Mouse (Mus musculus): ENCODE measurements at regions not wholly inside any gene's neighbourhood (a gene's known extent, or its start where the extent isn't known, plus 50 kb on each side); places are given as distances from the start of the nearest gene placed in this dataset.

DNA sequence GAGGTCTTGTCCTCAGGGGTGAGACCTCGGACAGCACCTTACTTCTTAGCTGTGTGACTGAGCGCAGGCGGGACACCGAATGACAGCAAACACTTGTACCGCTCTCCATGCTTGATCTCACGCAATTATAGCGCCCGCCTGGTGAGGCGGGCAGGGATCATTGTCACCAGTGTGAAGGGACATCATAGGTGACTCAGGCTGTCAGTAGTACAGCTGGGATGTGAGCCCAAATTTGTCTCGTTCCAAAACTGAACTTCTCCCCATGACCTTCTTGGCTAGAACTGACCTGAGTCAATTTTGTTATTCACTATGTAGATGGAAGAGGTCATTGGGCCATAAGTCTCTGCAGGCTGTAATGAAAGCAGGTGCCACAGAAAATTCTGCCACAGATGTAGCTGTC lies 104.1 kb upstream of the Rad23b start:
- H3K9ac ChIP-seq (replicated peaks) = no peak overlapping the region
- H3K4me3 ChIP-seq (ENCODE audit: insufficient read depth in 1 of 2, low read depth in 2 of 2, low read length in 2 of 2) = no peak overlapping the region
- TF ChIP-seq CTCF (IDR thresholded peaks at IDR 0.05; ENCODE audit: low read depth) (no peak), EP300 (IDR thresholded peaks at IDR 0.05; ENCODE audit: low read depth) (no peak)
- H3K36me3 ChIP-seq (replicated peaks; ENCODE audit: control insufficient read depth, insufficient read depth, low read depth) = no peaks in the 10 kb centered on the region
- H3K4me2 ChIP-seq (ENCODE audit: low read depth) = no peak overlapping the region
- no peak for ATAC-seq (ENCODE audit: insufficient read depth)
- H3K27me3 ChIP-seq (ENCODE audit: control insufficient read depth, insufficient read depth, low read length) = no peaks in the 10 kb centered on the region
- WGBS (ENCODE audit: insufficient replicate concordance) = 64% methylated on average over 10 of the region's 10 CpGs
- DNase-seq (ENCODE audit: low read depth in 3 of 3, low spot score in 3 of 3) = no peak
- no peak overlapping the region for H3K27ac ChIP-seq
- no peaks in the 10 kb centered on the region for H3K4me1 ChIP-seq (replicated peaks; ENCODE audit: control insufficient read depth in 2 of 2, insufficient read depth in 2 of 2, low read length in 1 of 2)
- no peaks in the 10 kb centered on the region for H3K9me3 ChIP-seq (ENCODE audit: control insufficient read depth, low read length)

GRCm38 (mm10) chr4:55250334-55250733 lies 99.5 kb upstream of the Rad23b start:
- no peak overlapping the region for H3K4me2 ChIP-seq (ENCODE audit: low read depth)
- no peak overlapping the region for H3K4me3 ChIP-seq (ENCODE audit: insufficient read depth in 1 of 2, low read depth in 2 of 2, low read length in 2 of 2)
- DNase-seq (ENCODE audit: low read depth in 3 of 3, low spot score in 3 of 3) = no peak
- no peaks in the 10 kb centered on the region for H3K36me3 ChIP-seq (replicated peaks; ENCODE audit: control insufficient read depth, insufficient read depth, low read depth)
- WGBS (ENCODE audit: insufficient replicate concordance) = 20% methylated on average over 3 of the region's 3 CpGs
- no peak overlapping the region for H3K27ac ChIP-seq
- H3K9ac ChIP-seq (replicated peaks) = no peak overlapping the region
- TF ChIP-seq CTCF (IDR thresholded peaks at IDR 0.05; ENCODE audit: low read depth) = no peak
- TF ChIP-seq EP300 (IDR thresholded peaks at IDR 0.05; ENCODE audit: low read depth) = no peak
- no peaks in the 10 kb centered on the region for H3K4me1 ChIP-seq (replicated peaks; ENCODE audit: control insufficient read depth in 2 of 2, insufficient read depth in 2 of 2, low read length in 1 of 2)
- no peak for ATAC-seq (ENCODE audit: insufficient read depth)
- no peaks in the 10 kb centered on the region for H3K27me3 ChIP-seq (ENCODE audit: control insufficient read depth, insufficient read depth, low read length)
- no peaks in the 10 kb centered on the region for H3K9me3 ChIP-seq (ENCODE audit: control insufficient read depth, low read length)

- Histone ChIP-seq H3K9ac (replicated peaks) (no peak overlapping the region), H3K4me1 (replicated peaks; ENCODE audit: control insufficient read depth in 2 of 2, insufficient read depth in 2 of 2, low read length in 1 of 2) (no peaks in the 10 kb centered on the region), H3K27me3 (ENCODE audit: control insufficient read depth, insufficient read depth, low read length) (no peaks in the 10 kb centered on the region), H3K9me3 (ENCODE audit: control insufficient read depth, low read length) (no peaks in the 10 kb centered on the region), H3K36me3 (replicated peaks; ENCODE audit: control insufficient read depth, insufficient read depth, low read depth) (no peaks in the 10 kb centered on the region), H3K4me3 (ENCODE audit: insufficient read depth in 1 of 2, low read depth in 2 of 2, low read length in 2 of 2) (no peak overlapping the region), H3K27ac (no peak overlapping the region), H3K4me2 (ENCODE audit: low read depth) (no peak overlapping the region)
- ATAC-seq (ENCODE audit: insufficient read depth) (no peak), DNase-seq (ENCODE audit: low read depth in 3 of 3, low spot score in 3 of 3) (no peak)
- TF ChIP-seq EP300 (IDR thresholded peaks at IDR 0.05; ENCODE audit: low read depth) = no peak
- WGBS (ENCODE audit: insufficient replicate concordance) = 60% methylated on average over 5 of the region's 5 CpGs
These were observed 98.3 kb upstream of the Rad23b start for GRCm38 (mm10) chr4:55251546-55251945.

GRCm38 (mm10) chr4:55253769-55254168 lies 96.1 kb upstream of the Rad23b start:
- no peak for ATAC-seq (ENCODE audit: insufficient read depth)
- TF ChIP-seq EP300 (IDR thresholded peaks at IDR 0.05; ENCODE audit: low read depth) (no peak), CTCF (IDR thresholded peaks at IDR 0.05; ENCODE audit: low read depth) (no peak)

DNA sequence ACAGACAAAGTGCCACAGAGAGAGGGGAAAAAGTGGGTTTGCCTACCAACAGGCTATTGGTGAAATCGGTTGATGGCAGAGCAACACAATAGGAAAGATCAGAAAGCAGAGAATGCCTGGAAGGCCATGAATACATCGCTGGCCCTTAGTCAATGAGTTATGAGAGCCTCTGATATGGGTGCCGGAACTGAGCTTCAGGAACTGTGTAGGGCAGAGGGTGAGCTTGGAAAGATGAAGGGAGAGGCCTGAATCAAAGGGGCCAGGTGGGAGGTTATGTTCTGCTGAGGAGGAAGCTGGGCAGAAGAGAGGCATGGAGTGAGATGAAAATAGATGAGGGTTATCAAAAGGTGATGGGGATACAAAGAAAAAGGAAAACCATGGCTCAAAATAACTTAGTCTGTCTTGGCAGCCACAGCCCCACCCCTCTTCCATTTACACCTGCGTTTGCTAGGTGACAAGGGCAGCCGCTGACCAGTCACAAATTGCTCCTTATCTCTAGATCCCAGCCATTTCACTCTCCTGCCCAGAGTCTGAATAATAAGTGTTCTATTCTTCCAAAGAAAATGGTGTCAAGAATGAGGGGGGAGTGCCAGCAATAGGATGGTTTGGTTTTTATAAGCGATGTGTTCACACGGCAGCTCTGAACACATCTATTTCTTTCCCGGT lies 77.7 kb upstream of the Rad23b start:
- ATAC-seq (ENCODE audit: insufficient read depth) (no peak), DNase-seq (ENCODE audit: low read depth in 3 of 3, low spot score in 3 of 3) (no peak)
- TF ChIP-seq EP300 (IDR thresholded peaks at IDR 0.05; ENCODE audit: low read depth) = no peak
- TF ChIP-seq CTCF (IDR thresholded peaks at IDR 0.05; ENCODE audit: low read depth) = no peak
- Histone ChIP-seq H3K4me3 (ENCODE audit: insufficient read depth in 1 of 2, low read depth in 2 of 2, low read length in 2 of 2) (no peak overlapping the region), H3K4me2 (ENCODE audit: low read depth) (no peak overlapping the region), H3K27me3 (ENCODE audit: control insufficient read depth, insufficient read depth, low read length) (no peaks in the 10 kb centered on the region), H3K36me3 (replicated peaks; ENCODE audit: control insufficient read depth, insufficient read depth, low read depth) (no peaks in the 10 kb centered on the region), H3K27ac (no peak overlapping the region), H3K4me1 (replicated peaks; ENCODE audit: control insufficient read depth in 2 of 2, insufficient read depth in 2 of 2, low read length in 1 of 2) (no peaks in the 10 kb centered on the region), H3K9ac (replicated peaks) (no peak overlapping the region), H3K9me3 (ENCODE audit: control insufficient read depth, low read length) (no peaks in the 10 kb centered on the region)
- 66% methylated on average over 8 of the region's 8 CpGs for WGBS (ENCODE audit: insufficient replicate concordance)

More at GRCm38 (mm10) chr4:55253769-55254168, 96.1 kb upstream of the Rad23b start:
- Histone ChIP-seq H3K27me3 (ENCODE audit: control insufficient read depth, insufficient read depth, low read length) (no peaks in the 10 kb centered on the region), H3K9ac (replicated peaks) (no peak overlapping the region), H3K4me3 (ENCODE audit: insufficient read depth in 1 of 2, low read depth in 2 of 2, low read length in 2 of 2) (no peak overlapping the region), H3K27ac (no peak overlapping the region), H3K36me3 (replicated peaks; ENCODE audit: control insufficient read depth, insufficient read depth, low read depth) (no peaks in the 10 kb centered on the region), H3K4me1 (replicated peaks; ENCODE audit: control insufficient read depth in 2 of 2, insufficient read depth in 2 of 2, low read length in 1 of 2) (no peaks in the 10 kb centered on the region), H3K4me2 (ENCODE audit: low read depth) (no peak overlapping the region), H3K9me3 (ENCODE audit: control insufficient read depth, low read length) (no peaks in the 10 kb centered on the region)
- DNase-seq (ENCODE audit: low read depth in 3 of 3, low spot score in 3 of 3) = no peak
- 63% methylated on average over 8 of the region's 8 CpGs for WGBS (ENCODE audit: insufficient replicate concordance)
